Mouse (Mus musculus): ENCODE data around the gene Procr. TPM values are rescaled to one million over a fixed set of nuclear protein-coding genes. Genes with fewer than 3 reads are reported as not detected.

Gene Procr
- polyA plus RNA-seq (2012; rRNA removed; ENCODE audit: low replicate concordance), result 6.9 and 9.3 TPM in 2 replicates

DNA sequence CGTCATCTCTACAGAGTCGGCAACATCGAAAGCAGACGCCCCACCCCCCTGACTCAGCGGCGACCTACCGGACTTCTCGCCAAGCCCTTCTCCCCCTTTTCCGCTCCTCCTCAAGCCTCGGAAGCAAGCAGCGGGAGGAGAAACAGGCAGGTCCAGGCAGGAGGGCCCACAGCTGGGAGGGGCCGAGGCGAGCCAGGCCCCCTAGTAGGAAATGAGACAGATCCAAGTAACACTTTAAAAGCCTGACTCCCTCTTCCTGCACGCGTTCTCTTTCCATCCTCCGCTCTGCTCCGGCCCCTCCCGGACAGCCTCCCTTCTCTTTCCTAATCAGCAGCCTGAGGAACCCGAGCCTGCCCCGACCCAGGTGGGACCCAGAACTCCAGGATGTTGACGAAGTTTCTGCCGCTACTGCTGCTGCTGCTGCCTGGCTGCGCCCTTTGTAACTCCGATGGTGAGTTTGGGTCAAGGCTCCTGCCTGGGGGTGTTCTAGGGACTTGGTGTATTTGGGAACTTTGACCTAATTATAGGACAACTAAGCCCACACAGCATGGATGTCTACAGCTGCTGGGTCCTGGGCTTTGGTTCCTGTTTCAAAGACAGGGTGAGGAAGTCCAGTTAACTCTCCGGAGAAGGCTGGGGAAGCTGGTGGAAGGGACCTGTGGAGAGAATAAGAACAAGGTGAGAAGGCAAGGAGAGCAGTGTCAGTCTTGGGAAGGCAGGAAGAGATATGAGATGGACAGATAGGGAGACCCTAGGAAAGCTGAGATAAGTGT lies at the start of gene Procr:
Procr (plus strand) TSS at position 104 of the 773 bp plus-strand sequence.

GRCm38 (mm10) chr2:155729158-155729645 lies 21.7 kb upstream of the Procr start, which contains the start of gene Edem2:
TSS of gene Edem2 (minus strand) at chr2:155729475.

DNA sequence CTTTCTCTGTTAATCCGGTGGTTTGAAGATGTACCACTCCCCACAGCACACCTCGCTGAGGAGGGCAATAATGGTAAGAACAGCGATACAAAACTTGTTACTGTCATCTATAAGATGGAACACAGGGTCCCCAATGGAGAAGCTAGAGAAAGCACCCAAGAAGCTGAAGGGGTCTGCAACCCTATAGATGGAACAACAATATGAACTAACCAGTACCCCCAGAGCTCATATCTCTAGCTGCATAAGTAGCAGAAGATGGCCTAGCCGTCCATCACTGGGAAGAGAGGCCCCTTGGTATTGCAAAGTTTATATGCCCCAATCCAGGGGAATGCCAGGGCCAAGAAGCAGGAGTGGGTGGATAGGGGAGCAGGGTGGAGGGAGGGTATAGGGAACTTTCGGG lies 15.2 kb upstream of the Procr start, which contains the start of gene Gm17581:
Gm17581 (minus strand) TSS at position 101 of the 400 bp plus-strand sequence.

DNA sequence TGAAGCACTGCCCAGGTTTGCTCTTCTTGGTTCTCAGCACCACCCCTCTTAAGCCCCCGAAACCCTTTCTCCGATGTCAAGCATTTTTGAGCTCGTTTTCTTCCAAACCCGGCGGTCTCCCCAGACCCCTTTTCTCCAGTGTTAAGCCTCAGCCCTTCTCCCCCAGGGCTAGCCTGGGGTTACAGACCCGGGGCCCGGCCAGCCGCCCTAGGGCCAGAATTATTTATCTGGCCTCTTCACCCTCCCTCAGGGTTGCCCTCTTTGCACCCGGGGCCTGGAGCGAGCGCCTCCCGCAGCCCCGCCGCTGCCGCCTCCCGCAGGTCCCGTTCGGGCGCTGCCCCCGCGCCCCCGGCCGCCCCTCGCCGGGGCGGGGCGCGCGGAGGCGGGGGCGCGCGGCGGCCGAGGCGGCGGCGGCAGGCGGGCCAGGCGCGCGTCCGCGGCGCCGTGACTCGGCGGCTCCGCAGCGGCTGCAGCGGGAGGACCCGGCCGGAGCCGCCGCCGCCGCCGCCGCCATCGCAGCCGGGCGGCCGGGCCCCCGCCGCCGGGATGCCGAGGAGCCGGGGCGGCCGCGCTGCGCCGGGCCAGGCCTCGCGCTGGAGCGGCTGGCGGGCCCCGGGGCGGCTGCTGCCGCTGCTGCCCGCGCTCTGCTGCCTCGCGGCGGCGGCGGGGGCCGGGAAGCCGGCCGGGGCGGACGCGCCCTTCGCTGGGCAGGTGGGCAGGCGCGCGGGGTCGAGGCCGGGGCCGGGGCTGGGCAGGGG lies 24.2 kb downstream of the Procr start, which contains the start of gene Mmp24:
Mmp24 (plus strand) TSS at position 416 of the 758 bp plus-strand sequence.

Other genes with a start within 250 kb of the Procr start
- gene Acss2, start 233.2 kb upstream of the Procr start, polyA plus RNA-seq (2012; rRNA removed; ENCODE audit: low replicate concordance), result 16.0 and 17.6 TPM in 2 replicates
- 7.9 and 11.8 TPM in 2 replicates for gene Ggt7, start 232.9 kb upstream of the Procr start, polyA plus RNA-seq (2012; rRNA removed; ENCODE audit: low replicate concordance)
- 73.2 and 195 TPM in 2 replicates for gene Gss, start 158.3 kb upstream of the Procr start, polyA plus RNA-seq (2012; rRNA removed; ENCODE audit: low replicate concordance)
- gene Myh7b, start 139.9 kb upstream of the Procr start, polyA plus RNA-seq (2012; rRNA removed; ENCODE audit: low replicate concordance), result 0.04 and 0.15 TPM in 2 replicates
- gene Trpc4ap, start 58.7 kb upstream of the Procr start, polyA plus RNA-seq (2012; rRNA removed; ENCODE audit: low replicate concordance), result 105 and 143 TPM in 2 replicates
- 53.3 and 79.7 TPM in 2 replicates for gene Edem2, start 21.6 kb upstream of the Procr start, polyA plus RNA-seq (2012; rRNA removed; ENCODE audit: low replicate concordance)
- not detected in 2 replicates for gene Gm17581, start 15.3 kb upstream of the Procr start, polyA plus RNA-seq (2012; rRNA removed; ENCODE audit: low replicate concordance)
- gene Mmp24, start 24.2 kb downstream of the Procr start, polyA plus RNA-seq (2012; rRNA removed; ENCODE audit: low replicate concordance), result 0.34 and 0.62 TPM in 2 replicates
- 55.5 and 73.0 TPM in 2 replicates for gene BC029722, start 68.3 kb downstream of the Procr start, polyA plus RNA-seq (2012; rRNA removed; ENCODE audit: low replicate concordance)
- gene Eif6, start 75.8 kb downstream of the Procr start, polyA plus RNA-seq (2012; rRNA removed; ENCODE audit: low replicate concordance), result 336 and 452 TPM in 2 replicates
- 0.15 and 1.1 TPM in 2 replicates for gene Fam83c, start 83.7 kb downstream of the Procr start, polyA plus RNA-seq (2012; rRNA removed; ENCODE audit: low replicate concordance)
- 6.6 and 8.5 TPM in 2 replicates for gene Uqcc1, start 179.2 kb downstream of the Procr start, polyA plus RNA-seq (2012; rRNA removed; ENCODE audit: low replicate concordance)
- not detected in 2 replicates for gene Gm15557, start 189.6 kb downstream of the Procr start, polyA plus RNA-seq (2012; rRNA removed; ENCODE audit: low replicate concordance)
- not detected in 2 replicates for gene Gdf5, start 194.2 kb downstream of the Procr start, polyA plus RNA-seq (2012; rRNA removed; ENCODE audit: low replicate concordance)
- 3.8 and 4.3 TPM in 2 replicates for gene Cep250, start 205.3 kb downstream of the Procr start, polyA plus RNA-seq (2012; rRNA removed; ENCODE audit: low replicate concordance)